Mouse (Mus musculus) liver, embryonic 15.5 days (tissue): ENCODE data around the gene Fam129c. TPM values are rescaled to one million over a fixed set of nuclear protein-coding genes. Genes with fewer than 3 reads are reported as not detected.
A peak's percentile ranks its signal among the peaks of the same experiment; 100 is the strongest.

Experiments used
- ATAC-seq: fragments of 200-750 bp; cut with Nextera tagmentation; 2 replicates; pipeline ENCODE4 v1.8.0; 2017; ENCODE audit warnings: moderate number of reproducible peaks, mild to moderate bottlenecking, moderate library complexity; ENCODE audit not compliant: insufficient read depth
- H3K27ac ChIP-seq: fragments of 300-500 bp; sonication (generic); replicated peaks from 2 replicates; pipeline ENCODE4 v1.5.1; 2015; ENCODE audit warnings: mild to moderate bottlenecking, inconsistent platforms
- H3K27me3 ChIP-seq: fragments of 300-500 bp; sonication (generic); 2 replicates; pipeline ENCODE4 v1.6.1; 2015; ENCODE audit warnings: mild to moderate bottlenecking, inconsistent platforms
- H3K36me3 ChIP-seq: fragments of 300-500 bp; sonication (generic); replicated peaks from 2 replicates; pipeline ENCODE4 v1.6.1; 2015; ENCODE audit warnings: moderate library complexity, mild to moderate bottlenecking, inconsistent platforms
- H3K4me1 ChIP-seq: fragments of 300-500 bp; sonication (generic); replicated peaks from 2 replicates; pipeline ENCODE4 v1.6.1; 2015; ENCODE audit warnings: inconsistent platforms
- H3K4me2 ChIP-seq: fragments of 300-500 bp; sonication (generic); 2 replicates; pipeline ENCODE4 v1.6.1; 2015; ENCODE audit warnings: moderate library complexity, mild to moderate bottlenecking, inconsistent platforms
- H3K4me3 ChIP-seq: fragments of 300-500 bp; sonication (generic); replicated peaks from 2 replicates; pipeline ENCODE4 v1.5.1; 2015; ENCODE audit warnings: mild to moderate bottlenecking, inconsistent platforms
- H3K9ac ChIP-seq: fragments of 300-500 bp; sonication (generic); 2 replicates; pipeline ENCODE4 v1.6.1; 2015; ENCODE audit warnings: moderate library complexity, mild to moderate bottlenecking, inconsistent platforms
- H3K9me3 ChIP-seq: fragments of 300-500 bp; sonication (generic); replicated peaks from 2 replicates; pipeline ENCODE4 v1.6.1; 2016; ENCODE audit warnings: inconsistent platforms
- WGBS: fragments of 180-500 bp; shearing (Covaris S2); methylation state at CpG from one replicate; pipeline ENCODE4 v1.1.7; 2015; ENCODE audit warnings: mixed read lengths; ENCODE audit not compliant: insufficient replicate concordance; 5-methylcytosine and 5-hydroxymethylcytosine counted together
- polyA plus RNA-seq: library from polyadenylated mRNA; unstranded; fragments of >200 nt; fragmentation: Nextera tagmentation; extraction: Ambion mirVana; gene quantifications from 2 replicates; pipeline ENCODE4 v1.2.1, GENCODE M21; 2015

Fam129c gene
- polyA plus RNA-seq, 1 experiment from 2014 or later = 0.99 TPM

DNA sequence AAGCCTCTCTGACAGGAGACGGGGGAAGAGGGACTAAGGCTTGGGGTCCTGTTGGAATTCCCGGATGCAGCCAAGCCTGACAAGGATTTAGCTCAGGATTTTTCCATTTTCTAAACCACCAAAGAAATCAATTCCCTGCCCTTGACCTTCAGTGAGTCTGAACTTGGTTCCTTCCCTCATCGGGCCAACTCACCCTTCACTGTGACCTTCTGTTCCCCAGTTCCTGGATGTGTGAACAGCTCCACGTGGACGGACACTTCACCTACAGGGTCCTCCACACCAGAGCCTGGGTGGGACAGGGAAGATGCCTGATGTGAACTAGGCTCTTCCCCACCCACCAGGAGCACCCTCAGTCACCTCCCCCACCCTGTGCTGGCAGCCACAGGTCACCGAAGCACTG is 33.3 kb downstream of the Fam129c start:
- 0 out of 2 replicates have a peak, but pooled peaks cover 4% of the 10 kb centered on the region for H3K36me3 ChIP-seq
- no peak overlapping the region for H3K4me2 ChIP-seq
- H3K27ac ChIP-seq = no peak overlapping the region
- no peaks in the 10 kb centered on the region for H3K9me3 ChIP-seq
- ATAC-seq = no peak
- no peak overlapping the region for H3K4me3 ChIP-seq
- no peak overlapping the region for H3K9ac ChIP-seq
- 69% methylated on average over 6 of the region's 6 CpGs for WGBS
- peaks cover 69% of the 10 kb centered on the region for H3K27me3 ChIP-seq
- peaks cover 45% of the 10 kb centered on the region for H3K4me1 ChIP-seq

DNA sequence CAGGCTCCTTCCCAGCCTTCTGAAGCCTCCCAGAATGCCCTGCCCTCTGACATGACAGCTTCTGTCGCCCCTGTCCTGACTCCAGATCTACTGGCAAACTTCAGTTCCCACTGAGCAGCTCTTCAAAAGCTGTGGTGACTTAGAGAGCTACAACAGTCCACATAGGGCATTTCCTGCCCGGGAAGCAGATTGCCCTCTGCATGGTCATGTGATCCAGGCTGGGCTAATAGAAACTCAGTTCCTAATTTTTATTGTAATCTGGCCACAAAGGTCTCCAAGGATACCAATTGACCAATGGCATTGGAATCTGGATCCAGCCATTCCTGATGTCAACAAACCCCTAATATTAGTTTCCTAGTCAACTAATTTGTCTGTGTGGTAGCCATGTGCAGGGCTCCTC is 34.4 kb downstream of the Fam129c start:
- Histone ChIP-seq H3K27ac (no peak overlapping the region), H3K4me1 (peaks cover 45% of the 10 kb centered on the region), H3K27me3 (peaks cover 69% of the 10 kb centered on the region), H3K9ac (no peak overlapping the region), H3K9me3 (no peaks in the 10 kb centered on the region), H3K4me3 (no peak overlapping the region), H3K4me2 (no peak overlapping the region), H3K36me3 (no peaks in the 10 kb centered on the region)
- no peak for ATAC-seq
- WGBS = 25% methylated on average over 2 of the region's 2 CpGs

DNA sequence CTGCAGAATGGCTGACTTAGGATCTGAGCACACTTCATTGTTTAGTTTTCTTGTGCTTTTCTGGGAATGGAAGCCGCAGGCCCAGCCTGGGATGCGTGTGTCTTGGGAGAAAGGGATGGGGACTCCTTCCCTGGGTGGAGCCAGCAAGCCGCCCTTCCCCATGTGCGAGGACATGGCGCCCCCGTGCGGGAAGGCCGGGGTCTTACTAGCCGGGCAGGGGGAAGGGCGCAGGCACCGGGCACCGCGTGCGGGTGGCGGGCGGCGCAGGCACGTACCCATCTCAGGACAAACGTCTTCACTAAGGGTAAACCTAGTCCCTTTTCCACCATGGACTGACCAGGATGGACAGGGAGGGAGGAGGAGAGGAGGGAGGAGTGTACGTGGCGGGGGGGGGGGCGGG is 35.7 kb downstream of the Fam129c start:
- Histone ChIP-seq H3K36me3 (no peaks in the 10 kb centered on the region), H3K4me1 (peaks cover 33% of the 10 kb centered on the region), H3K9ac (no peak overlapping the region), H3K27ac (no peak overlapping the region), H3K4me3 (no peak overlapping the region), H3K9me3 (no peaks in the 10 kb centered on the region), H3K27me3 (peaks cover 69% of the 10 kb centered on the region), H3K4me2 (peak overlapping the region; percentile 27; the same call in 1 of the 2 replicates)
- 5% methylated on average over 19 of the region's 22 CpGs for WGBS
- no peak for ATAC-seq

DNA sequence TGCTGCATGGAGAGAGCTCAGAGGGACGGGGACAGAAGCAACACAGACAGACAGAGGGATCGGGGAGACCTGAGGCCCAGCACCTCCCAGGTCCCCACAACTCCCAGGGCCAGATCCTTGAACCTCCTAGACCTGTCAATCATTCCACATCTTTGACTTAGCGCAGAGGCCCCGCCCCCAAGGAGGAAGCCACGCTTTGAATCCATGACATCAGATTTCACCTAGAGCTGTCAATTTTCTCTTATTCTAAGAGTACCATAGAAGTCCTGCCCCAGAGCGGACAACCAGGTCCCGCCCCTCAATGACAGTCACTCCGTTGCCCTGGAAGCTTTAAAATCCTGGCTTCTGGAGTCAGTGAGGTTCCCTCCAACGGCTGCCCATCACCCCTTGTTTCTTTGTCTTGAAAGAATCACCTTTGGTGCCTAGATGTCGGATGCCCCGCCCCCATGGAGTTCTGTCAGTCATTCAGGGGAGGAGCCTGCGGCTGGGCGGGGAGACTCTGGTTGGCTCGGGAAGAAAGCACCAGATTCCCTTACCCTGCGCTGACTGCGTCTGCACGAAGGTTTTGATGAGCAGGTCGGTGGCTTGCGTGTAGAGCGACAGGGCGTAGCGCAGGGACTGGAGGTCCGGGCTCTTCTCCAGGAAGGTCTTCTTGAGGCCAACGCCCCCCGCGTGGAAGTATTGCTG is 36.7 kb downstream of the Fam129c start:
- no peaks in the 10 kb centered on the region for H3K36me3 ChIP-seq
- H3K4me2 ChIP-seq = peak overlapping the region; percentile 29
- 0 out of 2 replicates have a peak, but pooled peaks have one; percentile 19 for ATAC-seq
- 3% methylated on average over 26 of the region's 26 CpGs for WGBS
- no peaks in the 10 kb centered on the region for H3K9me3 ChIP-seq
- H3K9ac ChIP-seq = no peak overlapping the region
- H3K4me1 ChIP-seq = peaks cover 26% of the 10 kb centered on the region
- H3K27me3 ChIP-seq = peaks cover 65% of the 10 kb centered on the region
- no peak overlapping the region for H3K27ac ChIP-seq
- H3K4me3 ChIP-seq = no peak overlapping the region

DNA sequence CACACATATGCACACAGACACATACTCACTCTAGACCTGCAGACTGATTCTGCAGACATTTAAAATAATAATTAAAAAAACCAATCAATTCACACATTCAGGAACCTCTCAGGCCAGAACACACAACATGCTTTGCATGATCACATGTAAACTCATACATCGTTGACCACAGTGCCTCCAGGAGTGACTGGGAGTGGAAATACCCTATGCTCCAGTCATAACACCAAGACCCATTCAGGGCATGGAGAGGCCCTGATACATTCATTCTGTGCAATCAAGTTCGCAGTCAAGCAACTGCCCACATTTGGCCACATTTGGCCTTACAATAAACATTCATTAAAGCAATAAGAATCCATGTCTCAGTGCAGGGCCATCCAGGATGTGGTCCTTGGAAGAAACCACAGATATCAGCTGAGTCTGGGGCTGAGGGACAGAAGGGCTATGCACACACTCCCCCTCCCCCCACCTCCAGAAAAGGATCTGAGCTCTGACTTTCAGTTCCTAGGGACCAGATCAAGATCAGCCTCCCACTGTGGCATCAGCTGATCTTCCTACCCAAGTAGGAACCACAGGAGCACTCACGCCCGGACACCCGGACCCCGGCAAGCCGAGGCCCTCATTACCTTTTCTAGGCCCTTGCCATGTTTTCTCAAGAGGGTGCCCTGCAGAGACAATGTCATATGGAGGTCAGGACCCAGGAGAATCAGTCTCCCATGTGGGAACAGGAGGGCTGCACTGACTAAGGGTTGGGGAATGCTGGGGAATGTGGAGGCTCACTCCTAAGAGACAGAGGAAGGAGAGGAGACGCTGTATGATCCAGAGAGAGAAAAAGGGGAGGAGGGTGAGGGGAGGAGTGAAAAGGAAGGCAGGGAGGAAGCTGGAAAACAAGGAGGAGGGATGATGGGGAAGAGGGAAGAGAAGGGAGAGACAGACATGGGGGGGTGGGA is 40.0 kb downstream of the Fam129c start:
- Histone ChIP-seq H3K36me3 (no peaks in the 10 kb centered on the region), H3K27ac (no peak overlapping the region), H3K4me1 (peaks cover 20% of the 10 kb centered on the region), H3K27me3 (peaks cover 32% of the 10 kb centered on the region), H3K4me3 (no peak overlapping the region), H3K9me3 (no peaks in the 10 kb centered on the region), H3K9ac (no peak overlapping the region), H3K4me2 (no peak overlapping the region)
- ATAC-seq = no peak
- WGBS = 53% methylated on average over 8 of the region's 8 CpGs

DNA sequence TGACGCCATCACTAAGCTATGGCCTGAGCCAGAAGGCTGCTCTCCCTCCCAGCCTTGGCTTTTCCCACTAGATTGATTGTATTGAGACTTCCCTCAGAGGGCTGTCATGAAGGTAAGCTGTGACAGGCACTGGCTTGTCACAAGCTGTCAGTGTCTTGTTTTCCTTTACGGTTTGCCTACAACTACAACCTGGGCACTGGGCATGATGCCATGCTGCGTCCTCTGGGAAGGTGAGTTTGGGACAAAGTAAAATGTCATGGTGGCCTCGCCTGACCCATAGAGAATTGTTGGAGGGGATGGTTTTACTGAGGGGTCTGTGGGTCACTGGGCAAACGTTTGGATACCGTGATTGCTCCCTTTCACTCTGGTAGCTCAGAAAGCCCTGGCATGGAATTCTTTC is 40.9 kb downstream of the Fam129c start:
- 55% methylated on average over 6 of the region's 6 CpGs for WGBS
- Histone ChIP-seq H3K9ac (no peak overlapping the region), H3K4me2 (no peak overlapping the region), H3K36me3 (no peaks in the 10 kb centered on the region), H3K27me3 (peaks cover 23% of the 10 kb centered on the region), H3K27ac (no peak overlapping the region), H3K4me3 (no peak overlapping the region), H3K9me3 (no peaks in the 10 kb centered on the region), H3K4me1 (peaks cover 18% of the 10 kb centered on the region)
- no peak for ATAC-seq

DNA sequence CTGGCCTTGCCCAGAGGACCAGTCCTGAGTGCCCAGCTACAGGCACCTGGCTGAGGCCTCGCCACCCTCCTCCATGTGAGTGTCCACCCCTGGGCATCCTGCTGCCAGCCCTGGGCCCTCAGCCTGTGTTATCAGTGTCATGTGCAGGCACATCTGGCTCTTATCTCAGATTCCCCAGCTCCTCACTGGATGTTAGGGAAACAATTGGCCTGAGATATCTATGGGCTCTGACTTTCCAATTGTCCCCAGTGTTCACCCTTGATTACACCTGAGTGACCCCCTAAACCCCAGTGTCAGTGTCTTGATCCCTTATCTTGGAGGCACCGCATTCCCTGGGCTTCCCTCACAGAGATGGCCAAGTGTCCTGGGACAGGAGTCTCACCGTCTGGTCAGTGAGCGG is 41.9 kb downstream of the Fam129c start:
- H3K4me3 ChIP-seq = no peak overlapping the region
- H3K9ac ChIP-seq = no peak overlapping the region
- no peak for ATAC-seq
- peaks cover 13% of the 10 kb centered on the region for H3K27me3 ChIP-seq
- no peak overlapping the region for H3K4me2 ChIP-seq
- H3K36me3 ChIP-seq = no peaks in the 10 kb centered on the region
- H3K27ac ChIP-seq = no peak overlapping the region
- H3K9me3 ChIP-seq = no peaks in the 10 kb centered on the region
- 42% methylated on average over 4 of the region's 4 CpGs for WGBS
- peaks cover 10% of the 10 kb centered on the region for H3K4me1 ChIP-seq

DNA sequence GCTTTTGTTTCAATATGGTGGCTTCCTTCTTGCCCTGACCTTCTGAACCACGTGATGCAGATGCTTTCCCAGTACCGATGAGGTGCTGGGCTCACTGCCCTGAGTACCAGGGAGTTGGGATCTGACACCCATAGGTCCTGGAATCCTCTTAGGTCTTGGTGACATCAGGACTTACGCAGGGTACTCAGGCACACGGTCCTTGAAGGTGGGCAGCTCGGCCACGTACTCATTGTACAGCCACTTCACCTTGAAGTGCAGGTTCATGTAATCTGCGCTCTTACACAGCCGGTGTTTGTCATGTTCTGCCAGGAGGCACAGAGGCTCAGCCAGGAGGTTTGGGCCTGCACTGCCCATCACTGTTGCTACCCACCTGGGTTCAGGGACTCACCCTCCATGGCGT is 48.1 kb downstream of the Fam129c start:
- ATAC-seq = no peak
- Histone ChIP-seq H3K9me3 (no peaks in the 10 kb centered on the region), H3K36me3 (no peaks in the 10 kb centered on the region), H3K4me2 (no peak overlapping the region), H3K4me3 (no peak overlapping the region), H3K4me1 (no peaks in the 10 kb centered on the region), H3K27ac (no peak overlapping the region), H3K27me3 (no peaks in the 10 kb centered on the region), H3K9ac (no peak overlapping the region)
- 68% methylated on average over 9 of the region's 9 CpGs for WGBS

DNA sequence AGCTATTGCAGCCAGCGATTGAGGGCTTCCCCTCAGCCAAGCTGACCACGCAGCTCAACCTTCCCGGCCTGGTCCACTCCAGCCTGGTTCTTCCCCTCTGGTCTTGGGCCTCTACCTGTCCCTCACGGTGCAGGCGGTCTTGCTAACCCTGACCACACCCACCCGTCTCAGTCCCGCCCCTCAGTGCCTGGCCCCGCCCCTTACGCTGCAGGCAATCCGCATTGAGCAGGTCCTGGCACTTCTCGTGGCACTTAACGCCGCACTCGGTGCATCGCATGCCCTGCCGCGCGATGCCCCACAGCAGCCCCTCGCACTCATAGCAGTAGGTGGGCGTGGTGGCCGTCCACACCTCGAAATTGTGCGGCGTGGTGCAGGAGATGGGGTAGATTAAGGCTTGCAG is 57.2 kb downstream of the Fam129c start:
- Histone ChIP-seq H3K27me3 (peaks cover 54% of the 10 kb centered on the region), H3K27ac (no peak overlapping the region), H3K4me1 (peaks cover 10% of the 10 kb centered on the region), H3K9me3 (no peaks in the 10 kb centered on the region), H3K36me3 (no peaks in the 10 kb centered on the region), H3K9ac (no peak overlapping the region), H3K4me3 (no peak overlapping the region), H3K4me2 (peak overlapping the region; percentile 30; the same call in 1 of the 2 replicates)
- no peak for ATAC-seq
- 2% methylated on average over 24 of the region's 24 CpGs for WGBS
